13 mouse cellular contexts compared by ENCODE assay signal in genomic region chr2:102898585-102898984, GRCm38 (mm10). TPM values are rescaled to one million over a fixed set of nuclear protein-coding genes. Genes with fewer than 3 reads are reported as not detected.
A peak's percentile ranks its signal among the peaks of the same experiment; 100 is the strongest.
DNase-seq lines count a peak whose midpoint lies in the region; ATAC-seq and TF ChIP-seq lines count a peak whose summit lies in the region.
"Had no signal": no experiment of that assay in that cellular context is flagged by ENCODE, and none has a peak within 500 bp of the region (broad histone marks: within the 10 kb centered on the region; RNA-seq: fewer than 3 reads in every experiment).

No protein-coding gene starts in this region.

- H3K4me1 ChIP-seq in embryonic facial prominence, embryonic 13.5 days = peaks cover 22% of the 10 kb centered on the region
- H3K4me1 ChIP-seq in embryonic facial prominence, embryonic 10.5 days = peaks cover 14% of the 10 kb centered on the region
- no peaks in the 10 kb centered on the region; the same call in 1 of the 2 replicates for H3K4me1 ChIP-seq in lung, embryonic 14.5 days (ENCODE audit: insufficient read depth)
- no peaks in the 10 kb centered on the region; the same call in 1 of the 2 replicates for H3K4me1 ChIP-seq in intestine, embryonic 16.5 days (ENCODE audit: control insufficient read depth, insufficient read depth, low read length)
- H3K4me1 ChIP-seq in stomach, embryonic 15.5 days = peaks cover 5% of the 10 kb centered on the region; the same call in 1 of the 2 replicates
- H3K4me1 ChIP-seq in thymus, adult 2 months (replicated peaks; ENCODE audit: control insufficient read depth, insufficient read depth, low read length) = peaks cover 26% of the 10 kb centered on the region

- ATAC-seq in embryonic facial prominence, embryonic 13.5 days (ENCODE audit: insufficient number of reproducible peaks, insufficient read depth, low FRiP score, low TSS enrichment, low read depth) = no peak
- ATAC-seq in lung, embryonic 14.5 days (ENCODE audit: insufficient read depth) = no peak
- no peak for ATAC-seq in intestine, embryonic 16.5 days
- ATAC-seq in stomach, embryonic 15.5 days (ENCODE audit: insufficient read depth, low FRiP score, low read depth) = no peak
- ATAC-seq: forebrain, embryonic 16.5 days; Patski had no signal

- H3K9me3 ChIP-seq in embryonic facial prominence, embryonic 13.5 days = no peaks in the 10 kb centered on the region
- no peaks in the 10 kb centered on the region for H3K9me3 ChIP-seq in embryonic facial prominence, embryonic 10.5 days
- H3K9me3 ChIP-seq in lung, embryonic 14.5 days (ENCODE audit: low read depth, low read length) = no peaks in the 10 kb centered on the region
- H3K9me3 ChIP-seq in intestine, embryonic 16.5 days (ENCODE audit: control insufficient read depth, low read length) = no peaks in the 10 kb centered on the region
- H3K9me3 ChIP-seq in stomach, embryonic 15.5 days = no peaks in the 10 kb centered on the region

- no peaks in the 10 kb centered on the region for H3K36me3 ChIP-seq in embryonic facial prominence, embryonic 13.5 days
- H3K36me3 ChIP-seq in embryonic facial prominence, embryonic 10.5 days (replicated peaks) = no peaks in the 10 kb centered on the region
- no peaks in the 10 kb centered on the region for H3K36me3 ChIP-seq in lung, embryonic 14.5 days (ENCODE audit: insufficient read depth)
- H3K36me3 ChIP-seq in intestine, embryonic 16.5 days (ENCODE audit: control insufficient read depth, insufficient read depth, low read length) = no peaks in the 10 kb centered on the region
- H3K36me3 ChIP-seq in stomach, embryonic 15.5 days = no peaks in the 10 kb centered on the region
- H3K36me3 ChIP-seq in thymus, adult 2 months (ENCODE audit: control insufficient read depth, insufficient read depth, low read length) = no peaks in the 10 kb centered on the region

- H3K27me3 ChIP-seq in embryonic facial prominence, embryonic 13.5 days = no peaks in the 10 kb centered on the region
- H3K27me3 ChIP-seq in embryonic facial prominence, embryonic 10.5 days (replicated peaks; ENCODE audit: low read depth, poor library complexity, severe bottlenecking) = peaks cover 43% of the 10 kb centered on the region
- H3K27me3 ChIP-seq in lung, embryonic 14.5 days (ENCODE audit: insufficient read depth, low read length) = no peaks in the 10 kb centered on the region
- H3K27me3 ChIP-seq in intestine, embryonic 16.5 days (replicated peaks; ENCODE audit: control insufficient read depth, insufficient read depth, low read length) = no peaks in the 10 kb centered on the region
- H3K27me3 ChIP-seq in stomach, embryonic 15.5 days (replicated peaks) = no peaks in the 10 kb centered on the region
- no peaks in the 10 kb centered on the region for H3K27me3 ChIP-seq in thymus, adult 2 months (ENCODE audit: control insufficient read depth, insufficient read depth, low read length)
- H3K27me3 ChIP-seq: Patski had no signal

- H3K27ac ChIP-seq in embryonic facial prominence, embryonic 13.5 days = no peak overlapping the region
- H3K27ac ChIP-seq in embryonic facial prominence, embryonic 10.5 days (replicated peaks) = no peak overlapping the region
- H3K27ac ChIP-seq in lung, embryonic 14.5 days (ENCODE audit: low read depth) = no peak overlapping the region
- no peak overlapping the region for H3K27ac ChIP-seq in intestine, embryonic 16.5 days (ENCODE audit: low read length)
- H3K27ac ChIP-seq in stomach, embryonic 15.5 days = no peak overlapping the region
- H3K27ac ChIP-seq in thymus, adult 2 months (ENCODE audit: control insufficient read depth, insufficient read depth, low read length) = no peak overlapping the region

- TF ChIP-seq CTCF in lung, embryonic 14.5 days (IDR thresholded peaks at IDR 0.05; ENCODE audit: low read depth) = no peak
- no peak for TF ChIP-seq CTCF in thymus, adult 2 months (IDR thresholded peaks at IDR 0.05; ENCODE audit: borderline replicate concordance, control insufficient read depth, extremely low read depth, insufficient read depth, low read length, poor library complexity)

- H3K4me2 ChIP-seq in embryonic facial prominence, embryonic 13.5 days = peak overlapping the region; percentile 81
- peak overlapping the region; percentile 87 for H3K4me2 ChIP-seq in lung, embryonic 14.5 days
- peak overlapping the region; percentile 84; the same call in 1 of the 2 replicates for H3K4me2 ChIP-seq in intestine, embryonic 16.5 days (ENCODE audit: low read depth, low read length)
- H3K4me2 ChIP-seq in stomach, embryonic 15.5 days = 0 out of 2 replicates have a peak overlapping the region, but pooled peaks have one; percentile 85

- no peak overlapping the region for H3K4me3 ChIP-seq in embryonic facial prominence, embryonic 13.5 days
- H3K4me3 ChIP-seq in embryonic facial prominence, embryonic 10.5 days = no peak overlapping the region
- no peak overlapping the region for H3K4me3 ChIP-seq in lung, embryonic 14.5 days (ENCODE audit: low read depth, low read length)
- no peak overlapping the region for H3K4me3 ChIP-seq in intestine, embryonic 16.5 days (ENCODE audit: low read length)
- H3K4me3 ChIP-seq in stomach, embryonic 15.5 days (replicated peaks) = peak overlapping the region; percentile 2; the same call in 1 of the 2 replicates
- no peak overlapping the region for H3K4me3 ChIP-seq in thymus, adult 2 months (ENCODE audit: control insufficient read depth, insufficient read depth, low read length)

- WGBS in embryonic facial prominence, embryonic 13.5 days = 78% methylated on average over 3 of the region's 3 CpGs
- 87% methylated on average over 3 of the region's 3 CpGs for WGBS in embryonic facial prominence, embryonic 10.5 days
- WGBS in lung, embryonic 14.5 days = 60% methylated on average over 3 of the region's 3 CpGs
- 74% methylated on average over 3 of the region's 3 CpGs for WGBS in intestine, embryonic 16.5 days
- WGBS in stomach, embryonic 15.5 days = 60% methylated on average over 3 of the region's 3 CpGs
- WGBS in thymus, adult 2 months = 65% methylated on average over 3 of the region's 3 CpGs

- TF ChIP-seq POLR2A in thymus, adult 2 months (IDR thresholded peaks at IDR 0.05; ENCODE audit: control insufficient read depth, extremely low read depth, insufficient read depth, low read length, poor library complexity) = no peak

- H3K9ac ChIP-seq in embryonic facial prominence, embryonic 13.5 days = no peak overlapping the region
- no peak overlapping the region; the same call in 1 of the 2 replicates for H3K9ac ChIP-seq in lung, embryonic 14.5 days
- H3K9ac ChIP-seq in intestine, embryonic 16.5 days (ENCODE audit: low read depth, low read length) = no peak overlapping the region
- no peak overlapping the region for H3K9ac ChIP-seq in stomach, embryonic 15.5 days

- no peak for DNase-seq in embryonic facial prominence, embryonic 10.5 days (ENCODE audit: low spot score)
- DNase-seq in lung, embryonic 14.5 days = no peak
- no peak for DNase-seq in lung, postnatal 10 days
- DNase-seq in yolk sac, embryonic 10.5 days (ENCODE audit: low spot score) = no peak
- DNase-seq in thymus, adult 2 months = no peak
- DNase-seq: adrenal gland, adult 2 months; cerebellum, adult 11 months; thymus, postnatal 14 days had no signal

RNA-seq across cellular contexts. Expression of gene Cd44, which starts 2.9 kb away (rescaled TPM):
- polyA plus RNA-seq in embryonic facial prominence, embryonic 13.5 days (2015; fragmentation: Nextera tagmentation; extraction: Ambion mirVana) = 22.7 and 25.5 TPM in 2 replicates
- 2.2 and 2.5 TPM in 2 replicates for polyA plus RNA-seq in embryonic facial prominence, embryonic 10.5 days (2016; fragmentation: Nextera tagmentation; extraction: Ambion mirVana)
- polyA plus RNA-seq in lung, embryonic 14.5 days (2014; fragmentation: Nextera tagmentation; extraction: Ambion mirVana) = 27.8 and 31.8 TPM in 2 replicates
- 11.8 and 12.5 TPM in 2 replicates for polyA plus RNA-seq in intestine, embryonic 16.5 days (2015; fragmentation: Nextera tagmentation; extraction: Ambion mirVana)
- polyA plus RNA-seq in stomach, embryonic 15.5 days (2015; fragmentation: Nextera tagmentation; extraction: Ambion mirVana) = 15.9 and 19.4 TPM in 2 replicates
- polyA plus RNA-seq in thymus, adult 2 months (2012; rRNA removed) = 17.8 and 19.3 TPM in 2 replicates
